27 mouse cellular contexts compared by ENCODE assay signal in the genomic region with DNA sequence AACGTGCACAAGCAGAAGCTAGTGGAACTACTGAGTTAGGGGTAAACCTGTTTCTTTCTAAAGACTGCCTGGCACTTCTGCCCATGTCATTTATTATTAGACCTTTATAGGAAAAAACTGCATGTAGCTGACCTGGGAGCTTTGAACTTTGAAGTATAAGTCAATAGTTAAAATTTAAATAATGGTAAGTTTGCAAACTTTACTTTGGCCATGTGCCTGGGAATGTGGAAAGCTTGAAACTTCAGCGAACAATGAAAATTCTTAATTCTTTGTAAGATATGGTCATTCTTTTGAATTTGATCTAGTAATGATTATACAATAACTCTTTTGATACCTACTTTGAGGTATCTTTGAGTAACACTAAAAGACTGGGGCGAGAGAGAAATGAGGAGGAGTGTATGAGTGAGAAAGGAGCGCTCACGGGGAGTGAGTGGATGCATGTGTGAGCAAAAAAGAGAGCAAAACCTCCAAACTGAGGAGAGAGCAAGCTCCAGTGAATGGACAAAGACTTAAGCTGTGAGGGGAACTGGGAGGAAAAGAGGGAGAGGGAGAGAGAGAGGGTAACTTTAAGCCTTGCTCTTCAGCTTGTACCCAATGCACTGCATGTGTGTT. TPM values are rescaled to one million over a fixed set of nuclear protein-coding genes. Genes with fewer than 3 reads are reported as not detected.
"Had no signal": no experiment of that assay in that cellular context is flagged by ENCODE, and none has a peak within 500 bp of the region (broad histone marks: within the 10 kb centered on the region; RNA-seq: fewer than 3 reads in every experiment).

No protein-coding gene starts in this region.

- H3K4me1 ChIP-seq: intestine, embryonic 15.5 days; kidney, embryonic 15.5 days; liver, embryonic 13.5 days had no signal

- H3K9me3 ChIP-seq: intestine, embryonic 15.5 days; kidney, embryonic 15.5 days had no signal

- H3K27ac ChIP-seq: intestine, embryonic 15.5 days; kidney, embryonic 15.5 days; left cerebral cortex, adult 2 months; liver, embryonic 13.5 days had no signal

- H3K4me3 ChIP-seq: intestine, embryonic 15.5 days; kidney, embryonic 15.5 days; left cerebral cortex, adult 2 months; liver, embryonic 13.5 days had no signal

- ATAC-seq: hindbrain, embryonic 16.5 days; intestine, embryonic 15.5 days; liver, postnatal 0 days had no signal

- H3K36me3 ChIP-seq: intestine, embryonic 15.5 days; kidney, embryonic 15.5 days; liver, embryonic 13.5 days had no signal

- DNase-seq: kidney, adult 18-20 months; kidney, postnatal 14 days; layer of hippocampus, postnatal 36 days; liver, embryonic 13.5 days; liver, postnatal 0 days; lung, postnatal 4 days; midbrain, embryonic 14.5 days; thymus, adult 18-20 months; thymus, postnatal 36 days had no signal

- H3K4me2 ChIP-seq: intestine, embryonic 15.5 days; kidney, embryonic 15.5 days; liver, embryonic 13.5 days; midbrain, embryonic 11.5 days had no signal

- H3K9ac ChIP-seq: intestine, embryonic 15.5 days; kidney, embryonic 15.5 days; liver, embryonic 13.5 days; liver, postnatal 0 days had no signal

- H3K27me3 ChIP-seq: intestine, embryonic 15.5 days; kidney, embryonic 15.5 days; liver, embryonic 13.5 days had no signal

RNA-seq across cellular contexts. Expression of gene Slc22a30, which starts 26.2 kb away (rescaled TPM):
- total RNA-seq: layer of hippocampus, adult 8-10 months; layer of hippocampus, postnatal 10 days; layer of hippocampus, postnatal 36 days; left cerebral cortex, adult 2 months; left cerebral cortex, postnatal 10 days; left cerebral cortex, postnatal 36 days; megakaryocyte progenitor cell, adult 5-6 weeks; megakaryocyte-erythroid progenitor cell, adult 5-6 weeks; midbrain, postnatal 0 days had no signal
- polyA plus RNA-seq: hindbrain, embryonic 16.5 days; intestine, embryonic 15.5 days; limb, embryonic 11.5 days; liver, embryonic 13.5 days; midbrain, embryonic 11.5 days; neural tube, embryonic 11.5 days; neural tube, embryonic 14.5 days; small intestine, adult 2 months; spleen, adult 2 months; stomach, embryonic 16.5 days had no signal
